Mouse (Mus musculus): ENCODE results near the gene Ccdc148.
A peak's percentile ranks its signal among the peaks of the same experiment; 100 is the strongest.

Ccdc148 gene

DNA sequence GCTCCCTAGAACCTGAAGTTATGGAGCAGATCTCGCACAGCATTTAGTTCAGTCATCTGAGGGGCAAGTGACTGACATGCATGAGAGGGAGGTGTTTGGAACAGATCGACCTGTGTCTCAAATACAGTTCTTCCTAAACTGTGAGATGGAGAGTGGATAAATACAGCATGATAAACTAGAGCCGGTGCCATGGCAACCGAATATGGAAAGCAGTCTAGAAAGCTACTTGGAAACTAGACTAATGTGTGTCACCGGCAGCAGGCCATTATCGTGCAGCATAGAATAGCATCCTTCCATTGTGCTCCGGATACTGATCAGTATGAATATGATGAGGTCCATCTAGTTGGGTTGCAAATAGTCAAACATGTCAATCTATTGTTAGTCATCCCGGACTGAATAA is 17.7 kb upstream of the Ccdc148 start:
- peak in 1 of 2 experiments; percentile 44 for DNase-seq

DNA sequence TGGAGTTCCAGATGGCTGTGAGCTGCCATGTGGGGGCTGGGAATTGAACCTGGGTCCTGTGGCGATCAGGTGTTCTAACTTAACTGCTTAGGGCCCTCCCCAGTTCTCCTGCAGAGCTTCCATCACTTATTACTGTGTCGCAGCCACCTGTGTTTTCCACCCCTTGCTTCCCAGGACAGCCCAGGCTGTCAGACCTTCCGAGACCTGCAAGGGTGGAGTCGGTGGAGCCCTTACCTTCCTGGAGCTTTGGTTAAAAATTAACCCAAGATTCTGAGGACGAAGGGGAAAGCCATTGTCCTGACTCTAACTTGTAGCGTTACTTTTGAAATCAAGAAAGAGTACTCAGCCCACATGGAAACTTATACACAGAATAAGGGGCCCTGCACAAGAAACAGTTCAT is 15.4 kb upstream of the Ccdc148 start:
- DNase-seq = peak in 1 of 2 experiments; percentile 42

DNA sequence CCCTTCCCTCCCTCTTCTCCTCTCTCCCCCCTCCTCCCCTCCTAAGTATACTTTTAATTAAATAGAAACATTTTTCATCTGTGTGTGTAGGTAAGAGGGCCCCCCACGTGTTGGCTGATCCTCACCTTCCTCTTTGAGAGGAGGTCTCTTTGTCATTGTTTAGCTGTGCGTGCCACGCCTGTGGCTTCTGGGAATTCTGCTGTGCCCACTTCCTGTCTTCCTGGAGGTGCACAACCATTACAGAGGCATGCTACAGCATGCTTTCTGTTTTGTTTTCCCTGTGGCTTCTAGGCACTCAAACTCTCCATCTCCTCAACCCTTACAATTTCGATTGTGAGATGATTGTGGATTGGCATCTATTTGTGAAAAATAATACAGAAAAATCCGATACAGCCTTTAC is 11.1 kb upstream of the Ccdc148 start:
- DNase-seq = no peak

DNA sequence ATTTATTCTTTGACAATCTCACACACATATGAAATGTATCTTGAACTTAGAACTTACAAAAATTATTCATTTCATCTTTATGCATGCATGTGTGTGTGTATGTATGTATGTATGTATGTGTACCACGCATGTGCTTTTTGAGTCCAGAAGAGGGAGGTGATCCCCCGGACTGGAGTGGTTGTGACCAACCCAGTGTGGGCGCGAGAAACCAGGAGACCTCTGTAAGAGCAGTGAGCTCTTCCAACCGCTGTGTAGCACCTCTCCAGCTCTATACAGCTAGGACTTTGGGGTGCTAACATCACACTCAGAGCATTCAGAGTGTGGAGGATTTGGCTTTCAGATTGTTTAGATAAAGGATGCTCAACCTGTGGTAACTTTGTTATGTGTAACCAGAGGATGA is 10.1 kb upstream of the Ccdc148 start:
- DNase-seq = no peak

GRCm38 (mm10) chr2:59170208-59170589 is 9.7 kb upstream of the Ccdc148 start:
- no peak for DNase-seq

DNA sequence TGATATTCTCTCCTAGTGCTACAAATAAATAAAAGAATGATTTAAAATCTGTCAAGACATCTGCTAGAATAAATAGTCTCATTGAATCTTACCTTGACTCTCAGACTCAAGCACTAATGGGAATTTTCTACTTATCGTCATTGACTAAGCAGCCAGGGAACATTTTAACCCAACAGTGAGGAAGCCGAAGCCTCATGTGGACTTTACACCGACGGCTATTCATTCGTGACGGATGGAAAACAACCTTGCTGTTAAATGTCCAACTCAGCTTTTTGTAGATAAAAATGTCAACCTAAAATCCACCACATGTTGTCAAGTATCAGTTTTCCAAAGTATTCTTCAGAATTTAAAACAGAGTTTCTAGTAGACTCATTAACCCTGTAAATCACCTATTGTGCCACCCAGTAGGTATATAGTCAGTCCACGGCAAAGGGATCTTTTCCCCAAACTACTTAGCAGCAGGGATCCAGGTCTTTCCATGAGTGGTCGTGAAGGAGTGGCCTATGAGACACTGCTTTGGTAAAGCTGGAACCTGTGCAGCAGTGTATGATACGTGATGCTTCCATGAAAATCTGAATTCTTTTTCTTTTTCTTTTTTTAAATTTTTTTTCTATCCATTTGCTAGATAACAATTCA is 9.2 kb upstream of the Ccdc148 start:
- no peak for DNase-seq

GRCm38 (mm10) chr2:59167830-59168229 is 7.3 kb upstream of the Ccdc148 start:
- peak; percentile 59 to 70 for DNase-seq

- DNase-seq = no peak
These were observed 6.5 kb upstream of the Ccdc148 start for GRCm38 (mm10) chr2:59166976-59167375.

DNA sequence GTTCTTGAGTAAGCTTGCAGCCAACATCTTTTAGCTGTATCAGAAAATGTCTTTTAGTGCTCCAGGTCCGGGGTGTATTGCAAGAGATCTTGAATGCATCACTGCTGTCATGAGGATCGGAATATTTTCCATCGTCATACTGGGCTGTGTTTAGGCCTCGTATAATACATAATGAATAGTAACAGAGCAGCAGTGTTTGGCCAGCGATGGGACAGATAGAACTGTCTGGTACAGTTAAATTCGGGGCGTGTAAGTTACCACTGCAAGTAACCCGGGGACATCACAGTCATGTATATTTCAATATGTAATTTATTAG is 1.8 kb upstream of the Ccdc148 start:
- no peak for DNase-seq

- DNase-seq = peak; percentile 84 to 87
These were observed 1.2 kb upstream of the Ccdc148 start for GRCm38 (mm10) chr2:59161441-59162284.

DNA sequence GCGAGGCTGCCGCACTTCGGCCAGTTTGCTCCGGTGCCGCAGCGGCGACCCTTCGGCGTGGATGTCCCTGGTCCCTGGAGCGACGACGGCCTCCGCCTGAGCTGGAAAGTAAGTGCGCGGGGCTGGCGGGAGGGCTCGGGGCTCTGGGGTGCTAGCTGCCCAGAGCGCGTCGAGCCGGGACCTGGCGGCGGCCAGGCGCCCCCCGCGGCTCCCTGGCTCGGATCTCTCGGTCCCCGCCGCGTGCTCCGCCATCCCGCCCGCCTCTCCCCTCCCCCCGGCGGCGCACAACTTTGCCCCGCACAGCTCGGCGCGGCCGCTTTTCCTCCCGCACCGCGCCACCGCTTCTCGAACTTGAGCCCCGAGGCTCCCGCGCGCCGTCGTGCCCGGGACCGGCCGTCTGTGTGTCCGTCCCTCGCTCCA is 548 bp upstream of the Ccdc148 start:
- DNase-seq = peak in 1 of 2 experiments; percentile 76

GRCm38 (mm10) chr2:59159961-59160604 is 400 bp downstream of the Ccdc148 start:
- DNase-seq = peak in 1 of 2 experiments; percentile 58

GRCm38 (mm10) chr2:59158117-59158516 is 2.4 kb downstream of the Ccdc148 start:
- no peak for DNase-seq

- DNase-seq = no peak
These were observed 5.1 kb downstream of the Ccdc148 start for GRCm38 (mm10) chr2:59155428-59155827.

DNA sequence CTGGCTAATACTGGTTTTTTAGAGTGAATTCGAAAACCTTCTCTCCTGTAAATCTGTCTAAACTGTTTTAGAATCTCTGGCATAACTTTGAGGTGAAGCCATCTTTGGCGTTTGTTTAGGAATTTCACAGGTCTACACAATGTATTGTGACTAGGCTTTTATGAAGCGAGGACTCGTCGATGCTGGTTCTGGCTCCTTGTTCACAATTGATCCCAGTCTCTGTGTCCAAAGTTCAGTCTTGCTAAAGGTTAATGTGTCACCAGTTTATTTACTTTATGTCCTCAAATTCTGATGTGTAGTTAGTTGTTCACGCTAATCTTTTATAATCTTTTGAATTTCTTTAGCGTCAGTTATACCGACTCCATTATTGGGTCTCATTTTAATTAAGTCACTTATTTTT is 29.4 kb downstream of the Ccdc148 start:
- DNase-seq = no peak

GRCm38 (mm10) chr2:59129821-59130220 is 30.7 kb downstream of the Ccdc148 start:
- peak in 1 of 2 experiments; percentile 45 for DNase-seq

GRCm38 (mm10) chr2:59129023-59129422 is 31.5 kb downstream of the Ccdc148 start:
- no peak for DNase-seq

DNA sequence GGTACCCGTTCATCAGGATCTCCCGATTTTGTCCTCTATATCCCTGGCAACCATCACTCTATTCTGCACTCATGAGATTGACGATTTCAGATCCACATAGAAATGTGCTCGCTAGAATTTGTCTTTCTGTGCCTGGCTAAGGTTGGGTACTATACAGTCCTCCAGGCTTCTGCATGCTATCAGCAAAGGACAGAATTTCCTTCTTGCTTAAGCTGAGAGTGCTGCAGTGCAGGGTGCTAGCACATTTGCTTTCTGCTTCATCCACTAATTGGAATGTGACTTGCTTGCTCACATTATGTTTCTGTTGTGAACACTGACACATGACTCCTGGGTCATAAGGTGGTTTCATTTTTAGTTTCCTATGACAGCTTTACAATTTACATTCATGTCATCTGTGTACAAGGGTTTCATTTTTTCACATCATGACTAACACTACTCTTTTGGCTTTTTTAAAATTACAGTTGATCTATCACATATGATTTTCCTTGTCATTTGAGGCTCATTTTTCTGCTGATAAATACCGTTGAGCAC is 104.8 kb downstream of the Ccdc148 start:
- DNase-seq = peak in 1 of 2 experiments; percentile 31

DNA sequence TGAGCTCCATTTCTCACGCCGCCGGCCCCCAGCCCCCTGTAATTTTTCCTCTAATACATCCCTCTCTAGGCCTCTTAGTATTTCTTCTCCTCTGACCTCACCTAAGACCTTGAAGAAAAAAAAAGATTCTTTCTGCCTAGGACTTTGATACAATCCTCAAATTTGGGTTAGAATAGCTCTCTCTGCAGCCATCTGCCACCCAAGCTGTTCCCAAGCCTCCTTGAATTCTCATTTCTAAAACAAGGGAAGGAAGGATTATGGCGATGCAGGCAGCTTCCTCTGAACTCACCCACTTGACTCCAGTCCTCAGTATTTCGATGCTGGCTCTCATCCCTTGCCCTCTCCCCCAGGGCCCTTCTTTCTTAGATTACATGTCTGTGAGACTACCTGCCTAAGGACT is 106.1 kb downstream of the Ccdc148 start:
- peak; percentile 75 to 85 for DNase-seq

GRCm38 (mm10) chr2:59053461-59054039 is 106.9 kb downstream of the Ccdc148 start:
- DNase-seq = peak in 1 of 2 experiments; percentile 38

- no peak for DNase-seq
These were observed 110.1 kb downstream of the Ccdc148 start for GRCm38 (mm10) chr2:59050245-59050824.

DNA sequence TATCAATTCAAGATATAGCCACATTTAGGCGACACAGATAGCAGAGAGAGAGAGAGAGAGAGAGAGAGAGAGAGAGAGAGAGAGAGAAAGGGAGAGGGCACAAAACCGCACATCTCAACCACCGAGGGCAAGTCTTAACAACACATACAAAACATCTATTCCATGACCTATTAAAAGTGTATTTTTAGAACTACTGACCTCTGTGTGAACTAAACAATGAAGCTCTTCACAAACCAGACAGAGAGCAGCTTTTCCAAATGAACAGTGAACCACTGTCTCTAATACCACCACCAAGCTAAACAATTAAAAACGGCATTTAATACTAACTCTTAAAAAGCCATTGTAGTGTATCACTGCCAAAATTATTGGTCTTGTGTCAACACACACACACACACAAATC is 110.8 kb downstream of the Ccdc148 start:
- no peak for DNase-seq

Measured in cerebellum, postnatal 25 days (tissue).